Mouse (Mus musculus): ENCODE measurements around the gene Olfr1174-ps.

The Olfr1174-ps gene

GRCm38 (mm10) chr2:88315035-88315434 lies at the start of gene Olfr1174-ps:
Olfr1174-ps (minus strand) TSS chr2:88315135.
- no peak for DNase-seq

GRCm38 (mm10) chr2:88356304-88356703 lies 41.4 kb upstream of the Olfr1174-ps start:
- peak in 1 of 2 experiments; percentile 6 for DNase-seq

GRCm38 (mm10) chr2:88346392-88346791 lies 31.5 kb upstream of the Olfr1174-ps start, which contains the start of gene Olfr1177-ps:
Olfr1177-ps (minus strand) TSS chr2:88346492.
- no peak for DNase-seq

GRCm38 (mm10) chr2:88336421-88336820 lies 21.5 kb upstream of the Olfr1174-ps start, which contains the start of gene Olfr1176:
Olfr1176 (plus strand) TSS chr2:88336721.
- DNase-seq: no peak

- DNase-seq: no peak
These were observed 12.2 kb upstream of the Olfr1174-ps start, which contains the start of gene Olfr1175-ps for GRCm38 (mm10) chr2:88327115-88327514. Olfr1175-ps (minus strand) TSS chr2:88327215.

GRCm38 (mm10) chr2:88279775-88280174 lies 35.2 kb downstream of the Olfr1174-ps start, which contains the start of gene Olfr1173:
Olfr1173 (minus strand) TSS chr2:88279875.
- DNase-seq: no peak
